Mouse (Mus musculus): Measurements from ENCODE around the gene Cngb1. TPM values are rescaled to one million over a fixed set of nuclear protein-coding genes. Genes with fewer than 3 reads are reported as not detected.

Gene Cngb1
- polyA plus RNA-seq, 1 experiment = 0.19 TPM

GRCm38 (mm10) chr8:95302410-95302809, 4.0 kb downstream of the Cngb1 start:
- TF ChIP-seq CTCF (IDR thresholded peaks at IDR 0.05; ENCODE audit: low read depth, low read length) (peak; percentile 50), POLR2A (IDR thresholded peaks at IDR 0.05; ENCODE audit: insufficient read depth, low read length) (no peak), EP300 (IDR thresholded peaks at IDR 0.05; ENCODE audit: insufficient read depth, low read depth, low read length) (no peak)
- no peak overlapping the region for H3K27ac ChIP-seq (ENCODE audit: insufficient read depth, low read length)
- H3K27me3 ChIP-seq (ENCODE audit: control insufficient read depth, insufficient read depth, low read length, poor library complexity, severe bottlenecking) = no peaks in the 10 kb centered on the region
- no peak overlapping the region for H3K4me3 ChIP-seq (ENCODE audit: low read depth, low read length)
- no peak overlapping the region for H3K9ac ChIP-seq (ENCODE audit: low read depth, poor library complexity, severe bottlenecking)
- H3K4me1 ChIP-seq (ENCODE audit: control insufficient read depth, insufficient read depth, low read length) = no peaks in the 10 kb centered on the region
- no peaks in the 10 kb centered on the region for H3K36me3 ChIP-seq (ENCODE audit: control insufficient read depth, insufficient read depth, low read length, poor library complexity, severe bottlenecking)
- no peaks in the 10 kb centered on the region for H3K9me3 ChIP-seq (replicated peaks; ENCODE audit: control insufficient read depth, insufficient read depth, low read length, poor library complexity, severe bottlenecking)

DNA sequence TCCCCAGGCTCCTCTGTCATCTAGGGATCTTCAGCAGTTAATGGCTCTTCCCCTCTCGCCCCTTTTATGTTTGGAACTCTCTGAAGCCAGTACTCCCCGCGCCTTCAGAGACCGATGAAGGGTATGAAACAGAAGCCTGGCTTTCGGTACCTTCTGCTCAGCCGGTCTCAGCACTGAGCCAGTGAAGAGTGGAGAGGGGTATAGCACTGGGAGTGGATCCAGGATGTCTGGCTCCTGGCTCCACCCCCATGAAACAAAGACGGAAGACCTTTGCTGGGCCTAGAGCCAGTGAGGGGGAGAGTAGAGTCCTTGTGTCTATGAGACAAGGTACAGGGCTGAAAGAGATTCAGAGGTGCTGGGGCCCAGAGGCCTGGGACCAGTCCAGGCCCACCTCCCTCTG, 12.5 kb downstream of the Cngb1 start:
- Histone ChIP-seq H3K9ac (ENCODE audit: low read depth, poor library complexity, severe bottlenecking) (no peak overlapping the region), H3K4me3 (ENCODE audit: low read depth, low read length) (no peak overlapping the region), H3K27me3 (ENCODE audit: control insufficient read depth, insufficient read depth, low read length, poor library complexity, severe bottlenecking) (no peaks in the 10 kb centered on the region), H3K27ac (ENCODE audit: insufficient read depth, low read length) (no peak overlapping the region), H3K9me3 (replicated peaks; ENCODE audit: control insufficient read depth, insufficient read depth, low read length, poor library complexity, severe bottlenecking) (no peaks in the 10 kb centered on the region), H3K36me3 (ENCODE audit: control insufficient read depth, insufficient read depth, low read length, poor library complexity, severe bottlenecking) (no peaks in the 10 kb centered on the region), H3K4me1 (ENCODE audit: control insufficient read depth, insufficient read depth, low read length) (no peaks in the 10 kb centered on the region)
- TF ChIP-seq POLR2A (IDR thresholded peaks at IDR 0.05; ENCODE audit: insufficient read depth, low read length) = no peak
- TF ChIP-seq CTCF (IDR thresholded peaks at IDR 0.05; ENCODE audit: low read depth, low read length) = no peak

GRCm38 (mm10) chr8:95293172-95293571, 13.2 kb downstream of the Cngb1 start:
- H3K36me3 ChIP-seq (ENCODE audit: control insufficient read depth, insufficient read depth, low read length, poor library complexity, severe bottlenecking) = no peaks in the 10 kb centered on the region
- H3K27ac ChIP-seq (ENCODE audit: insufficient read depth, low read length) = no peak overlapping the region
- H3K4me1 ChIP-seq (ENCODE audit: control insufficient read depth, insufficient read depth, low read length) = no peaks in the 10 kb centered on the region
- H3K9me3 ChIP-seq (replicated peaks; ENCODE audit: control insufficient read depth, insufficient read depth, low read length, poor library complexity, severe bottlenecking) = no peaks in the 10 kb centered on the region
- no peak overlapping the region for H3K9ac ChIP-seq (ENCODE audit: low read depth, poor library complexity, severe bottlenecking)
- no peaks in the 10 kb centered on the region for H3K27me3 ChIP-seq (ENCODE audit: control insufficient read depth, insufficient read depth, low read length, poor library complexity, severe bottlenecking)
- TF ChIP-seq POLR2A (IDR thresholded peaks at IDR 0.05; ENCODE audit: insufficient read depth, low read length) (no peak), EP300 (IDR thresholded peaks at IDR 0.05; ENCODE audit: insufficient read depth, low read depth, low read length) (no peak), CTCF (IDR thresholded peaks at IDR 0.05; ENCODE audit: low read depth, low read length) (no peak)
- no peak overlapping the region for H3K4me3 ChIP-seq (ENCODE audit: low read depth, low read length)

DNA sequence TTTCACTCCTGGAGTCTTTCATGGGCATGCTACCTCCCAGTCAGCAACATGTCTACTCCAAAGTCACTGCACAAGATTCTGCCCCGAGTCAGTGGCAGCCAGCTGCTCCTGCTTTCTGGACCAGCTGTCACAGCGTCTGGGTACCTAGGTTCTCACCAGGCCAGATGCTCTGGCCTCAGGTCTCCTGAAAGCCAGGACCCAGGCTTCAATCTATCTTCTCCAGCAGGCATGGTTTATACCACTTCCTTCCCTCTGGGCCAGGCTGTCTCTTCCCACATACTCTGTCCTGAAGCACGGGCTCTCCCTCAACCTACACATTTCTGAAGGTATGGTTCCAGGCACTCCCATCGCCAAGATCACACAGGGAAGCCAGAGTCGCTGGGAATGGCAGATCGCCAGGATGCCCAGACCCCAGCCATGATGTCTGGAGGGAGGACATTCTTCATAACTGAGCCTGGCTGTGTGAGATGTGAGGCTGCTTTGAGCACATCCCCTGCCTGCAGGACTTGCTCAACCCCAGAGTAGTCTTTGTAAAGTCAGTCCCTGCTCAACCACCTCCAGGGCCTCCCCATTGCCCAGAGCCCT, 17.2 kb downstream of the Cngb1 start:
- no peak overlapping the region for H3K27ac ChIP-seq (ENCODE audit: insufficient read depth, low read length)
- no peaks in the 10 kb centered on the region for H3K9me3 ChIP-seq (replicated peaks; ENCODE audit: control insufficient read depth, insufficient read depth, low read length, poor library complexity, severe bottlenecking)
- no peaks in the 10 kb centered on the region for H3K4me1 ChIP-seq (ENCODE audit: control insufficient read depth, insufficient read depth, low read length)
- no peak overlapping the region for H3K9ac ChIP-seq (ENCODE audit: low read depth, poor library complexity, severe bottlenecking)
- H3K4me3 ChIP-seq (ENCODE audit: low read depth, low read length) = no peak overlapping the region
- no peaks in the 10 kb centered on the region for H3K27me3 ChIP-seq (ENCODE audit: control insufficient read depth, insufficient read depth, low read length, poor library complexity, severe bottlenecking)
- no peaks in the 10 kb centered on the region for H3K36me3 ChIP-seq (ENCODE audit: control insufficient read depth, insufficient read depth, low read length, poor library complexity, severe bottlenecking)
- no peak for TF ChIP-seq POLR2A (IDR thresholded peaks at IDR 0.05; ENCODE audit: insufficient read depth, low read length)
- no peak for TF ChIP-seq CTCF (IDR thresholded peaks at IDR 0.05; ENCODE audit: low read depth, low read length)
- no peak for TF ChIP-seq EP300 (IDR thresholded peaks at IDR 0.05; ENCODE audit: insufficient read depth, low read depth, low read length)

DNA sequence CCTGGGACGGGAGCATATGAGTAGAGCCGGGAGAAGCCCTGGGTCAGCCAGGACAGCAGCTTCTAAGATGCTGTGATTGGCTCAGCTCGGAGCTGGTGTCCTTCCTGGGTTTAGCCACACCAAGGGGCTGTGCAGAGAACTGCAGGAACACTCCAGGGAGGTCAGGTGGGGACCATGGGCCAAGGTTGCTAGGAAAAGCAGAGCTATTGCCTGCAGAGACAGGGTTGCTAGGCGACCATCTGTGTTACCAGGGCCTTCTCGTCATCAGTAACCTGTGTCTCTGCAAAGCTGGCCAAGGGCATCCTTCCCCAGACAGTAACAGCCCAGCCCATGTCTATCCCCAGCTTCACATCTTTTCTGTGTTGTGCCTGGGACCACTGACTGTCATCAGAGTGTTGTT, 24.9 kb downstream of the Cngb1 start:
- no peaks in the 10 kb centered on the region for H3K4me1 ChIP-seq (ENCODE audit: control insufficient read depth, insufficient read depth, low read length)
- no peak overlapping the region for H3K27ac ChIP-seq (ENCODE audit: insufficient read depth, low read length)
- no peaks in the 10 kb centered on the region for H3K36me3 ChIP-seq (ENCODE audit: control insufficient read depth, insufficient read depth, low read length, poor library complexity, severe bottlenecking)
- no peaks in the 10 kb centered on the region for H3K9me3 ChIP-seq (replicated peaks; ENCODE audit: control insufficient read depth, insufficient read depth, low read length, poor library complexity, severe bottlenecking)
- TF ChIP-seq CTCF (IDR thresholded peaks at IDR 0.05; ENCODE audit: low read depth, low read length) (no peak), POLR2A (IDR thresholded peaks at IDR 0.05; ENCODE audit: insufficient read depth, low read length) (no peak), EP300 (IDR thresholded peaks at IDR 0.05; ENCODE audit: insufficient read depth, low read depth, low read length) (no peak)
- H3K27me3 ChIP-seq (ENCODE audit: control insufficient read depth, insufficient read depth, low read length, poor library complexity, severe bottlenecking) = no peaks in the 10 kb centered on the region
- H3K9ac ChIP-seq (ENCODE audit: low read depth, poor library complexity, severe bottlenecking) = no peak overlapping the region
- H3K4me3 ChIP-seq (ENCODE audit: low read depth, low read length) = no peak overlapping the region

DNA sequence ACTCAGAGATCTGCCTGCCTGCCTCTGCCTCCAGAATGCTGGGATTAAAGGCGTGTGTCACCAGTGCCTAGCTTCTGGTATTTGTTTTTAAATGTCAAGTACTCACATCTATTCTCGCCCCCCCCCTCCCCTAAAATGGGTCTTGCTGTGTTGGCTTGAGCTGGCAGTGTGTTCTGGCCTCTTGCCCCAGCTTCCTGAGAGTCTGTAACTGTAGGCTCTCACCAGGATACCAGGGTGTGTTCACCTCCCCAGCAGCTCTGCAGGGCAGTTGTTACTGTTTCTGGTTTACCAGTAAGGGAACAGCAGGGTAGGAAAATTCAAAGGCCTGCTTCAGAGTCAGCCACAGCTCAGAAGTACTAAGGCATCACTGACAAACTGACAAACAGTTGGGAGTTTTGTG, 33.5 kb downstream of the Cngb1 start:
- Histone ChIP-seq H3K27me3 (ENCODE audit: control insufficient read depth, insufficient read depth, low read length, poor library complexity, severe bottlenecking) (no peaks in the 10 kb centered on the region), H3K27ac (ENCODE audit: insufficient read depth, low read length) (peak overlapping the region; percentile 79), H3K9ac (ENCODE audit: low read depth, poor library complexity, severe bottlenecking) (no peak overlapping the region), H3K36me3 (ENCODE audit: control insufficient read depth, insufficient read depth, low read length, poor library complexity, severe bottlenecking) (no peaks in the 10 kb centered on the region), H3K4me3 (ENCODE audit: low read depth, low read length) (no peak overlapping the region), H3K9me3 (replicated peaks; ENCODE audit: control insufficient read depth, insufficient read depth, low read length, poor library complexity, severe bottlenecking) (no peaks in the 10 kb centered on the region), H3K4me1 (ENCODE audit: control insufficient read depth, insufficient read depth, low read length) (peaks cover 4% of the 10 kb centered on the region)
- no peak for TF ChIP-seq CTCF (IDR thresholded peaks at IDR 0.05; ENCODE audit: low read depth, low read length)
- TF ChIP-seq EP300 (IDR thresholded peaks at IDR 0.05; ENCODE audit: insufficient read depth, low read depth, low read length) = no peak
- TF ChIP-seq POLR2A (IDR thresholded peaks at IDR 0.05; ENCODE audit: insufficient read depth, low read length) = no peak

Data from ES-Bruce4 (cell line).